Mouse (Mus musculus) ES-E14 (cell line): ENCODE results near the gene Cuedc1. TPM values are rescaled to one million over a fixed set of nuclear protein-coding genes. Genes with fewer than 3 reads are reported as not detected.

Experiments used
- DNase-seq: peaks from one replicate; pipeline ENCODE4 v3.0.0-alpha.2; 2013; ENCODE audit warnings: low read depth, low spot score
- H3K27ac ChIP-seq: 2 replicates; pipeline ENCODE4 v1.5.1; 2012; ENCODE audit warnings: low read depth, mild to moderate bottlenecking, low read length, moderate library complexity, mixed read lengths; ENCODE audit not compliant: poor library complexity, insufficient read depth, severe bottlenecking
- H3K36me3 ChIP-seq: 2 replicates; pipeline ENCODE4 v1.6.1; 2012; ENCODE audit warnings: mild to moderate bottlenecking, low read length, moderate library complexity, mixed read lengths; ENCODE audit not compliant: control insufficient read depth, poor library complexity, insufficient read depth, severe bottlenecking
- H3K4me1 ChIP-seq, 2 experiments: fragments of 150-350 bp in 1 of 2; sonication (generic) in 1 of 2; 2 replicates each; pipeline ENCODE4 v1.6.1; 2012; ENCODE audit warnings: low read length in 2 of 2, mild to moderate bottlenecking in 1 of 2, mixed read lengths in 1 of 2; ENCODE audit not compliant: control insufficient read depth in 2 of 2, insufficient read depth in 2 of 2, poor library complexity in 1 of 2
- H3K4me3 ChIP-seq, 2 experiments: fragments of 150-350 bp in 1 of 2; sonication (generic) in 1 of 2; 2 replicates each; pipeline ENCODE4 v1.5.1; 2012; ENCODE audit warnings: low read length in 2 of 2, low read depth in 1 of 2, mild to moderate bottlenecking in 1 of 2, mixed read lengths in 1 of 2; ENCODE audit not compliant: insufficient read depth in 1 of 2, poor library complexity in 1 of 2, severe bottlenecking in 1 of 2
- H3K9ac ChIP-seq: 2 replicates; pipeline ENCODE4 v1.6.1; 2012; ENCODE audit warnings: low read depth, mild to moderate bottlenecking, low read length, mixed read lengths; ENCODE audit not compliant: poor library complexity, insufficient read depth, severe bottlenecking
- H3K9me3 ChIP-seq: fragments of 150-350 bp; sonication (generic); 2 replicates; pipeline ENCODE4 v1.6.1; 2012; ENCODE audit warnings: low read depth, mild to moderate bottlenecking, low read length; ENCODE audit not compliant: control insufficient read depth, insufficient read depth
- CHD2 ChIP-seq: IDR thresholded peaks from 2 replicates; pipeline ENCODE4 v1.6.1; 2014; ENCODE audit warnings: mild to moderate bottlenecking, low read depth, low read length, inconsistent platforms
- HCFC1 ChIP-seq: IDR thresholded peaks from 2 replicates; pipeline ENCODE4 v1.6.1; 2012; ENCODE audit warnings: low read length, inconsistent platforms, borderline replicate concordance; ENCODE audit not compliant: insufficient read depth
- MAFK ChIP-seq: IDR thresholded peaks from 2 replicates; pipeline ENCODE4 v1.6.1; 2014; ENCODE audit warnings: mild to moderate bottlenecking, low read depth, low read length, inconsistent platforms; ENCODE audit not compliant: insufficient read depth
- ZC3H11A ChIP-seq: IDR thresholded peaks from 2 replicates; pipeline ENCODE4 v1.6.1; 2012; ENCODE audit warnings: low read depth, mild to moderate bottlenecking, inconsistent platforms, low read length, borderline replicate concordance
- ZNF384 ChIP-seq: IDR thresholded peaks from 2 replicates; pipeline ENCODE4 v1.6.1; 2012; ENCODE audit warnings: low read depth, low read length, inconsistent platforms
- in situ Hi-C, 2 experiments: fragments of 600-800 bp; cut with MboI; formaldehyde crosslinking; loops; one replicate each; pipeline ENCODE4 v1.15.1; 2025; ENCODE audit warnings: low sequenced_read_pairs in 2 of 2, inconsistent platforms in 1 of 2; ENCODE audit not compliant: unreplicated experiment in 2 of 2
- total RNA-seq: library from RNA; depleted of rRNA; stranded (reverse); fragments of 300-350 nt; gene quantifications from 2 replicates; pipeline ENCODE4 v1.2.3, GENCODE M21; 2012

Cuedc1 gene
- total RNA-seq, 1 experiment = 8.7 TPM

DNA sequence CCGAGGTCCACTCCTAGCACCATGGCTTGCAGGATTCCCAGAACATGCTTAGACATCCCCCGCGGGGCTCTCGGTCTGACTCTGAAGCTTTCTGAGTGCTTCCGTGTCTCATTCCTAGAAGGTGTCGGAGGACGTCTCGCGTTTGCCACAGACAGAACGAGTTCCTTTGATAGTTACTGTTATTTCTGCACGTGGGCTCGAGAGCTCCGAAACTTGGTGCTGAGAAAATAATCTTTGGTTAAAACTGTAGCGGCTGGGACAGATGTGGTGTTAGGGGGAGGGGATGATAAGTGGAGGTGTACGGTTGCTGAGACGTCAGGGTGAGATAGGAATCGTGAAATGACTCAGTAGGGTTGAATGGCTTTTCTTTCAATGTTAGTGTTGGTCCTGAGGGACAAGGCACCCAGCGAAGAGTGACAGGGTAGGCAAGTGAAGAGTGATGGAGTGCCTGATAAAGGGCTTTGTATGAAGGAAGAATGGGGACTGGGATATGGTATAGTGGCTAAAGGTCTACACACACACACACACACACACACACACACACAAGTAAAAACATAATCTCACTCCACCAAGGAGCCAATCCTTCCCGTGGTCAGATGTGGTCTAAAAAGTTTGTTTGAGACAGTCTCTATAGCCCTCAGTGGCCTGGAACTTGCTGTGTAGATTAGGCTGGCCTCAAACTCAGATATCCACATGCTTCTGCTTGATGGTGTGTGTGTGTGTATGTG is 5.5 kb downstream of the Cuedc1 start:
- no peak overlapping the region for H3K4me3 ChIP-seq
- TF ChIP-seq ZC3H11A (no peak), ZNF384 (no peak), CHD2 (no peak), MAFK (no peak), HCFC1 (no peak)
- H3K9me3 ChIP-seq = no peaks in the 10 kb centered on the region
- no peaks in the 10 kb centered on the region for H3K36me3 ChIP-seq
- DNase-seq = no peak
- no peak overlapping the region for H3K9ac ChIP-seq
- H3K4me1 ChIP-seq = peaks cover under 1 to 7% of the 10 kb centered on the region in 2 experiments; a peak in 3 of 4 replicates
- H3K27ac ChIP-seq = no peak overlapping the region
- in situ Hi-C loops = no loop called here

DNA sequence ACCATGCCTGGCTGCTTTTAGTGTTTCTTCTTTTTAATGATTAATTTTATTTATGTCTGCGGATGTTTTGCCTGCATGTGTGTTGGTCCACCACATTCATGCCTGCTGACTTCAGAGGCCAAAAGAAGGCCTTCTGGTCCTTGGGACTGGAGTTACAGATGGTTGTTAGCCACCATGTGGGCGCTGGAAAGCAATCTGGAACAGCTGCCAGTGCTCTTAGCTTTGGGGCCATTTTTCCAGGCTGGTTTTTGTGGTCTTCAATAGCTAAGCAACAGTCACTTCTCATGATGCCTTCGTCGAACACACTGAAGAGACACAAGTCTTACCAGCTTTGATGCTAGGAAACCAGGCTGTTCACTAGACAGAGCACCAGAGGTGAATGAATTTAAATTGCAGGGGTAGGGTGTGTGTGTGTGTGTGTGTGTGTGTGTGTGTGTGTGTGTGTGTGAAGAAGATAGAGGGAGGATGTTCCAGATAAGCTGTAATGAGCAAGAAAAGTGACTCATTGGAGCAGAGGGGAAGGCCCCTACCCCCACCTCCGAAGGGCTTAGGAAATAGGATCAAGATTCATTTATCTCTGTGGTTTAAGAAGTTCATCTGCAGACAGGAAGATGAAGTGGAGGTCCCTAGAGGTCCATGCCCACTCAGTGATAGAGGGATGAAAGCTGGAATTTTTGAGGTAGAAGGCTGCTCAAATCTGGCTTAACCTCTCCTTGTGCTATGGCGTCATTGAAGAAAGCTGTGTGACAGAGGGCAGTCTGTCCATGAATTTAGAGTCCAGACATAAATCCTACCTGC is 7.8 kb downstream of the Cuedc1 start:
- TF ChIP-seq ZC3H11A = no peak
- TF ChIP-seq MAFK = no peak
- H3K27ac ChIP-seq = no peak overlapping the region
- DNase-seq = no peak
- in situ Hi-C loops = no loop called here
- peaks cover 0 to 5% of the 10 kb centered on the region in 2 experiments; a peak in 1 of 4 replicates for H3K4me1 ChIP-seq
- H3K36me3 ChIP-seq = no peaks in the 10 kb centered on the region
- H3K9ac ChIP-seq = no peak overlapping the region
- no peak overlapping the region for H3K4me3 ChIP-seq
- no peaks in the 10 kb centered on the region for H3K9me3 ChIP-seq

DNA sequence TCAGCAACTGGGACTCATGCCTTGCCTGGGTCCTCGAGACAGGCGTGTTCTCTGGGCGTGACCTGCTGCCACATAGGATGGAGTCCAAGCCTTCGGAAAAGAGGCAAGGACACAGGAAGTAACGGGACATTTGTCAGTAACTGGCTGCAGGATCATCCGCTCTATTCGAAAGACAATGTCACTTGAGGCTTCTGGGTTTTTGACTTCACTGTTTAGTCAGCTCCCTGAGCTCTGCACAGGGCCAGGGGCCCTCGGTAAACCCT is 8.4 kb downstream of the Cuedc1 start:
- no peak overlapping the region for H3K4me3 ChIP-seq
- no peak overlapping the region for H3K9ac ChIP-seq
- no peaks in the 10 kb centered on the region for H3K9me3 ChIP-seq
- no peaks in the 10 kb centered on the region for H3K36me3 ChIP-seq
- in situ Hi-C loops = no loop called here
- no peak for DNase-seq
- no peak overlapping the region for H3K27ac ChIP-seq
- peaks cover 0 to 7% of the 10 kb centered on the region in 2 experiments; a peak in 1 of 4 replicates for H3K4me1 ChIP-seq
- no peak for TF ChIP-seq ZNF384
- no peak for TF ChIP-seq CHD2
- TF ChIP-seq ZC3H11A = no peak

DNA sequence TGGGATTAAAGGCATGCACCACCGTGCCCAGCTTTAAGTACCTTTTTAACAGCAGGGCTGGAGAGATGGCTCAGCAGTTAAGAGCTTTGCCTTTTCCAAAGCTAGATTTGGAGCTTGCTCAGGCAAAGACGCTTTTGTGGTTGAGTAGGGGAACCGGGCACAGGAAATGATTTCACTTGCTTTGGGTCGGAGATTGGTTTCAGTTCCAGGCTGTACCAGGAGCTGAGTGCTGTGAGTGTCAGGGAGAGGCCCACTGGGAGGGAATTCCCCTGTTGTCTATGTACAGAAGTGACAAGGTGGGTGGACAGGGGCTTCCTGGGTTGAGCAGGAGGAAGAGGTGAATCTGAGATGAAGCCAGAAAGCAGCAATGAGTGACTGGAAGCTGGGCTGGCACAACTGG is 9.5 kb downstream of the Cuedc1 start:
- in situ Hi-C loops = no loop called here
- TF ChIP-seq ZNF384 = no peak
- Histone ChIP-seq H3K27ac (no peak overlapping the region), H3K9me3 (no peaks in the 10 kb centered on the region), H3K4me1 (peaks cover 0 to 5% of the 10 kb centered on the region in 2 experiments; a peak in 1 of 4 replicates), H3K4me3 (no peak overlapping the region), H3K9ac (no peak overlapping the region), H3K36me3 (no peaks in the 10 kb centered on the region)
- DNase-seq = no peak

DNA sequence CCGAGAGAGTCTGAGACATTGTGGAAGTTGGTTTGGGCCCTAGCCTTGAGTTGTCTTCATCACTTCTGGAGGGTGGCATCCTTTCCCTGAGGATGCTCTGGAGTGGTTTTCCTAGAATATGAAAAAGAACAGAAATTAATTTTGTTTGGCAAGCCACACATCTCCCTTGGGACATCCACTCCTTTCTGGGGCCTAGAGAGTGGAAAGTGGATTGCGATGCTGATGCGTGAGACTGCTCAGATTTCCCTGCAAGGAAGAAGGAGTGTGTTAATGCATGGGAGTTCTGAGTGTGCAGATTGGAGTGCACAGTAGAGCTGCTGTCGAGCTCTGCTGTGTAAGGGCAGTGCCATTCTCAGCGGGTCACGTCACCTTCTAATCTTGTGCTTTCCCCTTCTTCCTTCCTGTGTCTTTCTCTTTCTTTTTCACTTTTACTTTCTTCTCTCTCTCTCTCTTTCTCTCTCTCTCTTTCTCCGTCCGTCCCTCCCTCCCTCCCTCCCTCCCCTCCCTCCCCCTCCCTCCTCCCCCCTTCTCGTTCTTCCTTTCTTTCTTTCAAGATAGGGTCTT is 12.3 kb downstream of the Cuedc1 start:
- no peaks in the 10 kb centered on the region for H3K36me3 ChIP-seq
- no peak for TF ChIP-seq ZC3H11A
- no peak for TF ChIP-seq MAFK
- TF ChIP-seq CHD2 = no peak
- TF ChIP-seq ZNF384 = no peak
- TF ChIP-seq HCFC1 = no peak
- H3K4me3 ChIP-seq = no peak overlapping the region
- peaks cover 0 to 5% of the 10 kb centered on the region in 2 experiments; a peak in 1 of 4 replicates for H3K4me1 ChIP-seq
- no peak for DNase-seq
- no peaks in the 10 kb centered on the region for H3K9me3 ChIP-seq
- no peak overlapping the region for H3K27ac ChIP-seq
- in situ Hi-C loops = no loop called here
- no peak overlapping the region for H3K9ac ChIP-seq
